1 mouse cellular context compared by ENCODE assay signal in genomic region chr19:46606718-46607117, GRCm38 (mm10).
TF ChIP-seq lines count a peak whose summit lies in the region.

No protein-coding gene starts in this region.

TF ChIP-seq in CH12.LX, 34 proteins besides CTCF, POLR2A, EP300 and RAD21 (continued from another document):
- TF ChIP-seq MAX (IDR thresholded peaks at IDR 0.05; ENCODE audit: low read length) (no peak), MXI1 (IDR thresholded peaks at IDR 0.05; ENCODE audit: low read depth, low read length) (no peak; the same call in 1 of the 2 replicates), TBP (conservative IDR thresholded peaks at IDR 0.05; ENCODE audit: low read depth, low read length) (no peak), MYC (IDR thresholded peaks at IDR 0.05; ENCODE audit: low read depth, low read length) (0 out of 2 replicates have a peak, but pooled peaks have one; percentile 15), SMC3 (IDR thresholded peaks at IDR 0.05; ENCODE audit: low read depth, low read length) (no peak), SIN3A (IDR thresholded peaks at IDR 0.05; ENCODE audit: low read length) (peak; percentile 67), ZNF384 (IDR thresholded peaks at IDR 0.05; ENCODE audit: low read depth, low read length) (no peak), ZKSCAN1 (IDR thresholded peaks at IDR 0.05; ENCODE audit: borderline replicate concordance, low read depth, low read length) (no peak), BHLHE40 (IDR thresholded peaks at IDR 0.05; ENCODE audit: low read depth, low read length) (peak; percentile 46; the same call in 1 of the 2 replicates), MEF2A (IDR thresholded peaks at IDR 0.05; ENCODE audit: borderline replicate concordance, low read depth, low read length) (peak; percentile 53; the same call in 1 of the 2 replicates), E2F4 (IDR thresholded peaks at IDR 0.05; ENCODE audit: insufficient replicate concordance, low read depth, low read length) (no peak), NRF1 (IDR thresholded peaks at IDR 0.05; ENCODE audit: low read depth, low read length) (0 out of 2 replicates have a peak, but pooled peaks have one; percentile 24), RCOR1 (conservative IDR thresholded peaks at IDR 0.05; ENCODE audit: low read depth, low read length) (0 out of 2 replicates have a peak, but pooled peaks have one; percentile 27), USF2 (conservative IDR thresholded peaks at IDR 0.05; ENCODE audit: low read depth, low read length) (no peak), KAT2A (IDR thresholded peaks at IDR 0.05; ENCODE audit: insufficient replicate concordance, low read length) (no peak), GABPA (IDR thresholded peaks at IDR 0.05; ENCODE audit: insufficient replicate concordance, low read depth, low read length) (no peak), CHD1 (IDR thresholded peaks at IDR 0.05; ENCODE audit: low read depth, low read length) (no peak), MAZ (IDR thresholded peaks at IDR 0.05; ENCODE audit: low read depth, low read length) (peak; percentile 90), POLR2AphosphoS2 (IDR thresholded peaks at IDR 0.05; ENCODE audit: low read depth, low read length) (no peak)
